Mouse (Mus musculus): Measurements from ENCODE around the gene Zswim7. TPM values are rescaled to one million over a fixed set of nuclear protein-coding genes. Genes with fewer than 3 reads are reported as not detected.

Gene Zswim7
- polyA plus RNA-seq (2012; fragmentation: generic; extraction: Trizol) = 10 to 100 TPM; 21.0 to 53.8 TPM

GRCm38 (mm10) chr11:62280675-62281600, at the start of gene Zswim7, which contains the start of gene Ttc19:
Gene Zswim7, minus strand, starts transcription at chr11:62281375.
Gene Ttc19, plus strand, starts transcription at chr11:62281473.

GRCm38 (mm10) chr11:62248401-62249244, 32.6 kb downstream of the Zswim7 start, which contains the start of gene Adora2b:
Gene Adora2b, plus strand, starts transcription at chr11:62248984.

Other genes with a start within 250 kb of the Zswim7 start
- 1 to 10 TPM in 1 of 2 experiments, under 1 TPM in 1; 0.20 to 1.2 TPM for gene Adora2b, start 32.4 kb downstream of the Zswim7 start, polyA plus RNA-seq (2012; fragmentation: generic; extraction: Trizol)
- 1 to 10 TPM; 1.4 to 6.7 TPM for gene Ttc19, start 98 bp upstream of the Zswim7 start, polyA plus RNA-seq (2012; fragmentation: generic; extraction: Trizol)
- 1 to 10 TPM; 2.2 to 3.1 TPM for gene Pigl, start 177.1 kb upstream of the Zswim7 start, polyA plus RNA-seq (2012; fragmentation: generic; extraction: Trizol)
- gene Ncor1, start 177.2 kb upstream of the Zswim7 start, polyA plus RNA-seq (2012; fragmentation: generic; extraction: Trizol) = 10 to 100 TPM in 1 of 2 experiments, 1 to 10 TPM in 1; 9.6 to 54.3 TPM

Measured in C3H10T1/2 (cell line).